22 mouse cellular contexts compared by ENCODE assay signal in genomic region chr2:131673351-131673750, GRCm38 (mm10).
DNase-seq lines count a peak whose midpoint lies in the region; ATAC-seq and TF ChIP-seq lines count a peak whose summit lies in the region.
"Had no signal": no experiment of that assay in that cellular context is flagged by ENCODE, and none has a peak within 500 bp of the region (broad histone marks: within the 10 kb centered on the region; RNA-seq: fewer than 3 reads in every experiment).

No protein-coding gene starts in this region.

- no peak overlapping the region for H3K4me2 ChIP-seq in embryonic facial prominence, embryonic 15.5 days (replicated peaks)
- H3K4me2 ChIP-seq: forebrain, embryonic 15.5 days; hindbrain, embryonic 12.5 days had no signal

- H3K9me3 ChIP-seq in embryonic facial prominence, embryonic 15.5 days (replicated peaks) = no peaks in the 10 kb centered on the region
- no peaks in the 10 kb centered on the region for H3K9me3 ChIP-seq in forebrain, embryonic 10.5 days
- H3K9me3 ChIP-seq: forebrain, embryonic 15.5 days; heart, embryonic 10.5 days; hindbrain, embryonic 12.5 days had no signal

- H3K27me3 ChIP-seq in embryonic facial prominence, embryonic 15.5 days = no peaks in the 10 kb centered on the region
- H3K27me3 ChIP-seq in forebrain, embryonic 10.5 days (ENCODE audit: poor library complexity, severe bottlenecking) = no peaks in the 10 kb centered on the region
- H3K27me3 ChIP-seq: forebrain, embryonic 15.5 days; hindbrain, embryonic 12.5 days had no signal

- H3K27ac ChIP-seq in layer of hippocampus, adult 2 months = peak overlapping the region; percentile 64; the same call in 1 of the 2 replicates
- H3K27ac ChIP-seq in embryonic facial prominence, embryonic 15.5 days (replicated peaks) = peak overlapping the region; percentile 82
- no peak overlapping the region for H3K27ac ChIP-seq in forebrain, embryonic 10.5 days
- H3K27ac ChIP-seq: forebrain, embryonic 15.5 days; heart, embryonic 10.5 days; hindbrain, embryonic 12.5 days had no signal

- H3K4me1 ChIP-seq in embryonic facial prominence, embryonic 15.5 days = peaks cover 8% of the 10 kb centered on the region
- H3K4me1 ChIP-seq in forebrain, embryonic 10.5 days = no peaks in the 10 kb centered on the region
- H3K4me1 ChIP-seq: forebrain, embryonic 15.5 days; heart, embryonic 10.5 days; hindbrain, embryonic 12.5 days had no signal

- DNase-seq in layer of hippocampus, adult 2 months (ENCODE audit: low spot score in 2 of 2) = no peak
- no peak for DNase-seq in layer of hippocampus, postnatal 14 days (ENCODE audit: low spot score in 2 of 2)
- DNase-seq in brain, adult 2 months (ENCODE audit: low read depth, low spot score) = peak; percentile 21
- DNase-seq in lung, postnatal 4 days = no peak
- no peak for DNase-seq in forebrain, embryonic 10.5 days (ENCODE audit: extremely low spot score, low spot score)
- no peak for DNase-seq in heart, adult 11 months
- DNase-seq: adrenal gland, adult 8-10 months; adrenal gland, postnatal 36 days; cerebellum, adult 11 months; cerebellum, adult 8-10 months; gastrocnemius, adult 2 months; gastrocnemius, postnatal 25 days; heart, postnatal 10 days; heart, postnatal 4 days had no signal

- H3K4me3 ChIP-seq in layer of hippocampus, adult 2 months = no peak overlapping the region
- H3K4me3 ChIP-seq in embryonic facial prominence, embryonic 15.5 days (replicated peaks) = no peak overlapping the region
- H3K4me3 ChIP-seq in forebrain, embryonic 10.5 days = no peak overlapping the region
- H3K4me3 ChIP-seq: erythroblast, embryonic 14.5 days; forebrain, embryonic 15.5 days; gastrocnemius, adult 2 months; heart, embryonic 10.5 days; hindbrain, embryonic 12.5 days had no signal

- no peaks in the 10 kb centered on the region for H3K36me3 ChIP-seq in embryonic facial prominence, embryonic 15.5 days
- H3K36me3 ChIP-seq in forebrain, embryonic 10.5 days (replicated peaks) = no peaks in the 10 kb centered on the region
- H3K36me3 ChIP-seq: forebrain, embryonic 15.5 days; heart, embryonic 10.5 days; hindbrain, embryonic 12.5 days had no signal

- no peak overlapping the region for H3K9ac ChIP-seq in embryonic facial prominence, embryonic 15.5 days
- H3K9ac ChIP-seq: forebrain, embryonic 15.5 days; hindbrain, embryonic 12.5 days had no signal

- WGBS in embryonic facial prominence, embryonic 15.5 days = 30% methylated on average over 3 of the region's 3 CpGs
- 84% methylated on average over 3 of the region's 3 CpGs for WGBS in forebrain, embryonic 10.5 days

- peak; percentile 60 for ATAC-seq in embryonic facial prominence, embryonic 15.5 days (ENCODE audit: insufficient number of reproducible peaks, low FRiP score, low TSS enrichment, low read depth)
- ATAC-seq: forebrain, embryonic 15.5 days; hindbrain, embryonic 16.5 days; inflammation-experienced regulatory T-cells, adult 6 months; intestine, postnatal 0 days had no signal

- TF ChIP-seq CTCF in layer of hippocampus, adult 2 months (conservative IDR thresholded peaks at IDR 0.05) = no peak
